Mouse (Mus musculus) frontal cortex, postnatal 25 days (tissue): Measurements from ENCODE around the gene Ahdc1.

Source experiments
- DNase-seq, 2 experiments: peaks; one replicate each; pipeline ENCODE4 v3.0.0; 2022; ENCODE audit warnings: low spot score in 2 of 2

The Ahdc1 gene

DNA sequence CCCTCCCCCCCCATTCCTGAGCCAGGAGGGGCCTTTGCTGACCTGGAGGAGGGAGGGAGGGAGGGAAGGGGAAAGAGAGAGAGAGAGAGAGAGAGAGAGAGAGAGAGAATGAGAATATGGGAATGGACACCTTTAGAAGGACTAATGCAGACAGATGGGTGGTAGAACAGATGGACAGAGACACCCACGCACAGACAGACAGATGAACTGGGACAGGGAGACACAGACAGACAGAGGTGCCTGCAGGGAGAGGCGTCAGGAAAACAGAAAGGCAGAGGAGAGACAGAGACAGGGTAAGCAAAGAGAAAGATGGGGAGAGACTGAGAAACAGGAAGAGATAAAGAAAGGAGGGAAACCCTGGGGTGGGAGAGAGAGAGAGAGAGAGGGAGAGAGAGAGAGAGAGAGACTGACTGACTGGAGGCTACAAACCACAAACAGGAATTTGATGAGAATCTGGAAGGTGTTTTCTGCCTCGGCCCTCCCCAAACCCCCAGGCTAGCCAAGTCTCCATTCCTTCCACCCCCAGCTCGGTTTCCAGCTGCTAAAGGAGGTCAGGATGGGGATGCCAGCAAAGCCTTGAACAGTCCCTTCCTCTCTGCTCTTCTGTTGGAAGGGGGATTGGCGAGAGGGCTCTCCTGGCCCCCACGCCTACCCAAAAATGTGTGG lies 6.7 kb downstream of the Ahdc1 start:
- no peak for DNase-seq

DNA sequence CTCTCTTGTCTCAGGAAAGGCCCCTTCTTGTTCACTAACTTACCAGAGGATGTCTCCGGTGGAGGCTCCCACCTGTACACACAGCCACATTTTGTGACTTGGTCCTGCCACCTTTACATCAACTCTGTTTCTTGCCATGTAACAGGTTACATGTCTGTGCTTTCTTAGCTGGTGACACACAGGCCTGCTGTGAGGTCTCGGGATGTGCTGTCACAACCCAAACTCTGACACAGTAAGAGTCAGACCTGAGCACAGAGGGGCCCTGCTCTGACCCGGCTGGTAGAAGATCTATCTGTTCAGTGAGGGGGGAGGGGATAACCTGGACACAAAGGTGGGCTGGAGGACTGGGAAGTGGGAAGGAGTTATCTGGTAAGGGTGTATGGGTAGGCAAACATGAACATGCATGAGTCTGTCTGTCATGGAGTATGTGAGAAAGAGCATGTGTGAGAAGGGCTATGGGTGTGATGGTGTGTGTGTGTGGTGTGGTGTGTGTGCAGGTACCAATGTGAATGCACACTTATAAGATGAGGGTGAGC lies 7.3 kb downstream of the Ahdc1 start:
- no peak for DNase-seq

DNA sequence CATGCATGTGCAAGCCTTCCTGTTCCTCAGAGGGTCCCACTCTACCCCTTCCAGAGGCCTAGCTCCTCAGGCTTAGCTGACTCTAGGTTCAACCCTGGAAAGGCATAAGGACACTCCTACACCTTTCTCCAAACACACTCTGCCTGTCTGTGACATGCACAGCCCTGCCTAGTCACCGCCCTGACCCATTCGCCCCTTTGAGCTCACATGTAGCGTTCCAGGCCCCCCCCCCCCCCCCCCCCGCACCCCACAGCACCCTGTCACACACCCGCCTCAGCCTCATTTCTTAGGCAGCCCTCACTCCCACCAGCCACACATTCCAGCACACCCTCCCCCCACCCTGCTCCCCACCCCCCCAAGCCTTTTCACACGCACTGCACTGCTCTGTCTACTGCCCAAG lies 9.7 kb downstream of the Ahdc1 start:
- no peak for DNase-seq

DNA sequence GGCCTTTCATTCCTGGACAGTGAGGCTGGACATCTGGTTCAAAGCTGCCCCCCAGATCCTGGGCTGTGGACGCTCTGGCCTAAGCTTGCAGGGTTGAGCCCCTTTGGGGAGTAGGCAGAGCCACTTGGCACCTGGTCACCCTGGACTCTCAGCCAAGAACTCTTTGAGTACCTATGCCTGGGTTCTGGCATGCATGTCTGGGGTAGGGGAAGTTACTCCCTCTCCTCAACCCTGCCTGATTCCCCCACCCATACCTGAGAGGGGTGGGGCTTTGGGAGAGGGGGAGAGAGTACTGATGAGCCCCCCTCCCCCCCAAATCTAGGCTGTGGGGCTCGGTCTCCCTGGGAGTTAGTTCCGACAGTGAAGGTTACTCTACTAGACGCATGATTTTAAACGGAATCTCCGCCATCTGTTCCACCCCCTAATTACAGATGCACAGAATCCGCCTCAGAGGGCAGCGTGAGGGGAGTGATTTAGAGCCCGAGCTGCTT lies 10.2 kb downstream of the Ahdc1 start:
- DNase-seq, result no peak

DNA sequence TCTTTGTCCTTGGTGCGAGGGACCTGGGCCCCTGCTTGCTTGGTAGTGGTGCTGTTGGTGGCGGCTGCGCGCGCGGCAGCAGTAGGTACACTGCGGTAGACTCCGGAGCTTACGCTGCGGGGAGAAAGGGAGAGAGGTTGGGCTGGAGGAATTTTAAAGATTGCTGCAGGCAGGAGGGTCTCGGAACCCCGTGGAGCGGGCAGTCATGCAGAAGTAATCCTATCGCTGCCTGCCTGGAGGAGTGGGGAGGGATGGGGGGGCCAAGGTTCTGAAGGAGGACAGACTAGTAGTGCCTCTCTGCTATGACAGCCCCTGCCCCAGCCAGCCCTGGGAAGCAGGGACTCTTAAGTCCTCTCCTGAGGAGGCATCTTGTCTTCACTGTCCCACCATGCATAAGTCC lies 11.2 kb downstream of the Ahdc1 start:
- DNase-seq, result no peak

DNA sequence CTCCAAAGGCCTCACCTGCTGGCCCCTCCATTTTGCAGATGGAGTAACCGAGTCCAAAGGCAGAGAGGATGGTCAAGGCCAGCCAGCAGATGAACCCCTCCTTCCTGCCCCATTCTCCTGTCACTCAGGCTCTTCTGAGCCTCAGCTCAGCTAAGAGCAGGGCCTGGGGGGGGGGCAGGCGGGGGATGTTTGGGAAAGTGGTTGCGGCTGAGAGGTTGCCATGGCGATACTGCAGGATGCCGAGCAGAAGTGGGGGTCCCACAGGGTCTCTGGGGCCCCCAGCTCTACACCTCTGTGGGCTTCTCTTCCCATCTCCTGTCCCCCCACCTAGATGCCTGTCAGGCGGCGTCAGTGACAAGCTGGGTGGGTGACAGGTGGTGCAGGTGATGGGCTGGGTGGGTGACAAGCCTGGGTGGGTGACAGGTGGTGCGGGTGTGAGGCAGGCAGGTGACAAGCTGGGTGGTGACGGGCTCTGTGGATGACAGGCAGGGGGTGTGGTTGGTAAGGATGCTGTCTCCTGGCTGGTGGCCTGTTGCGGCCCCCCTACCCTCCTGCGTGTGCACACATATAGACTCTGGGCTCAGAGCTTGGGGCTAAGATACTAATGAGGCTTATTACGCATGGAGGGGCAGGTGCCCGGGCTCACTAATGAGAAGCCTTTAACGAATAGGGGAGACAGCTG lies 12.0 kb downstream of the Ahdc1 start:
- no peak for DNase-seq

DNA sequence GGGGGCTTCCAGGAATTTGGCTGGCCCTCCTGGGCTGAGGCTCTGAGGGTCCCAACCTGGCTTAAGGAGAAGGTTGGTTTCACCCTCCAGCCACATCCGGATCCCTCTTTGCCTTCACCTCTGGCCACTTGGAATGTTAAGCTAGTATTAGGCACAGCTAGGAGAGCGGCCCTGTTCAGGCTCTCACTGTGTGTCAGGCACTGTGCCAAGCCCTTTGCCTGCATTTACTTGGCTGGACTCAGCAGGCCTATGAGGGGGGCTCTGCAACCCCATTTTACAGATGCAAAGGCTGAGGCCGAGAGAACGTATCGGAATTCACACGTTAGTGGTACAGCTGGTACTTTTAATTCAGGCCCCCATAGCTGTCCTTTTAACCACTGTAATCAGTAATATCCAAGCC lies 12.6 kb downstream of the Ahdc1 start:
- DNase-seq, result no peak

DNA sequence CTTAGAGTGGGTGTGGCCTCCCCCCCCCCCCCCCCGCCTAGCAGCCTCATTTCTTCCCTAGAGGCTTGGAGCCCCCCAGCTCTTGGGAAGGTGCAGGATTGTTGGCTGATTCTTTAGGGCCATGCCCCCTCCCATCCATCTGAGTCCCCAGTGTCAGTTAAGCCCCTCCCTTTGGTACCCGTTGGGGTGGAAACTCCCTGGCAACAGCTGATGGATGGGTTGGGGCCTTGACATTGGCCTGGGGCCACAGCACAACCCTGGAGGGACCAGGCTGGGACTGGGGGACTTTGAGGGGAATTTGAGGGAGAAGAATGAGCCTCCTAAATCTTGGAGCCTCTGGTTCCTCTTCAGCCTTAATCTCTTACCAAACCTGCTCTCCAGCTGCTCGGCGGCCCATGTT lies 13.3 kb downstream of the Ahdc1 start:
- no peak for DNase-seq

DNA sequence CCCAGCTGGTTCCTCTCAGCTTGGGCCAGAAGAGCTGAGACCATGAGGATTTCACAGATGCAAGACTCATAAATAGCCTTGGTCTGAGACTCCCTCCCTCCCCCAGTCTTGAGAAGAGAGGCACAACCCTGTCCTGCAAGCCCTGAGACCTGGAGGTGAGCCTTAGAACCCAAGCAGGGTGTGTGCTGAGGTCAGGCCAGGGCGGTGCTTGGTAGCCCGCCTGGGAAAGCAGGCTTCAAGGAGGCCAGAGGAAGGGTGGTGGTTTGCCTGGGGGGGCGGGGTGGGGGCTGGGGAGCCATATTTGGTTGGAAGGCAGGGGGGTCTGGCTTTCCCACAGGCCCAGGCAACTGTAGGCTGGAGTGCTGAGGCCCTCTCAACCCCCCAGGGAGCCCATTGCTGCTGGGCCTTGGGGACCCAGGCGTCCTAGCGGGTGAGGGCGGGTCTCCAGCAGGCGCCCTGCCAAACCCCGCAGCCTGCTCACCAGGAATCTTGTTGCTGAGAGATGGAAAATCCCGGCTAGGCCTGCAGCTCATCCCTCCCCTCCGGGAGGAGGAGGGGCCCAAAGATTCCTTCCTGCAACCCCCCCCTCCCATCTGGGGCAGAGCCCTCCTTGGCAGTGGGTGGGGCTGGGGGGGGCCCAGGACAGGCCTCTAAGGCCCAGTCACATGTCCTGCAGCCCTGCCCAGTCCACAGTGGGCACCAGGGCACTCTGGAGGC lies 14.1 kb downstream of the Ahdc1 start:
- no peak for DNase-seq

DNA sequence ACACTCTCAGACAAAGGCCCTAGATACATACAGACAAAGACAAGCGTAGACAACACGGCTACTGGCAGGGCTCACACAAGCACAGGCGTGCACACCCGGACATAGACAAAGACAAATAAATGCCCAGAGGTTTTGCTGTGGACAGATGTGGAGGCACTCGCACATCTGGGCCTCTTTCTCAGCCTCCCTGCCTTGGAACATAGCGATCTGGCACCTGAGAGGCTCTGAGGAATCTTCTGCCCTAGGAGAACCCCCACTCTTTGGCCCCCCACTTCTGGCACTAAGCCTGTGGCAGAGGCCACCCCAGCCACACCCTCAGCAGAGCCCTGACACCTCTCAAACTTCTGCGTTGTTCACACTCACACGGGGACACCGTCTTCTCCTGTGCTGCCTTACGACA lies 15.2 kb downstream of the Ahdc1 start:
- no peak for DNase-seq

DNA sequence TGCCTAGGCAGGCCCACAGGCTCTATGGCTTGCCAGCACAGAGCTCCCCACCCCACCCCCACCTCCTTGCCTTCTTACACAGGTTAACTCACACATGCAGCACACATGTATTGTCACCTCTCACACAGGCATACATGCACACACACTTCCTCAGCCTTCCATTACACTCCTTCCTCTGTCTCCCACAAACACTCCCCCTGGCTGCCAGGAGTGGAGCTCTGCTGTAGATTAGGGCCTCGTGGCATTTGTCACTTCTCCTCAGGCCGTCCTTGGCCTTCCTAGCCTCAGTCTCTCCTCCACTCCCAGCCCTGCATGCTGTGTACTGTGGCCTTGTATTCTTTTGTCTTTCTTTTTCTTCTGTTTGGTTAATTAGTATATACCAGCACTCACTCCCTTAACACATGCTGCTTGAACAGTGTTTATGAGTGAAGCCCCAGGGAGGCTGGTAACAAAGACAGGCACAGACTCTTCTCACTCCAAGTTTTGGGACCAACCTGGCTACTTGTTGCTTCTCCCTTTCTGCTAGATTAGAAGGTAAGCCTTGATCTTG lies 15.8 kb downstream of the Ahdc1 start:
- DNase-seq, result no peak

DNA sequence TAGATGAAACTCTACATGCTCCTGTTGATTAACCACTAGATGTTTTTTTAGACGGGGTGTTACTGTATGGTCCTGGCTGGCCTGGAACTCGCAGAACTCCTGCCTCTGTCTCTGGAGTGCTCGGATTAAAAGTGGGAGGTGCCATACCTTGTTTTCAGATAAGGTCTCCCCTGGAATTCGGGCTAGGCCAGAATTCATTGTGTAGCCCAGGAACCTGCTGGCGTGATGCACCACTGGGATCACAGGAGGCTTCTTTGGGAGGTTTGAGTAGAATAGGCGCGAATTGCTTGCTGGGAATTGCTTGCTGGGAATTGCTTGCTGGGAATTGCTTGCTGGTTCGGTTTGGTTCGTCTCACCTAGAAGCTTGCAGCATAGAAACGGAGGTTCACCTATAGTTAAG lies 16.7 kb downstream of the Ahdc1 start:
- DNase-seq, result no peak

DNA sequence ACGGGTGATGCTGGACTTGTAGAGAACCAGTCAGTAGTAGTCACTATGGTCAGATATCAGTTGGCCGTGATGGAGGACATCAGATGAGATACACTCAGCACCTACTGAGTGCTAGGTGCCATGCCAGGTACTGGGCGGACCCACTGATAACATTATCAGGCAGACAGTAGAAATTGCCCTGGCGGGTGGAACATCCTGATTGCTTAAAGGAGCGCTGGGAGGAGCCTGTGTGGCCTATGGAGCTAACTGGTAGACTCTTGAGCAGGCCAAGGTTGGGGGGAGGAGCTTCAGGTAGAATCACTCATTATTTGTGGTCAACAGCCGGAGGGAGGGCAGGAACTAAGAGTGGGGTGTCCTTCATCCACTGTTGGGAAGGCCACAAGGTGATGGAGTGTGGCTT lies 17.1 kb downstream of the Ahdc1 start:
- DNase-seq, result no peak

DNA sequence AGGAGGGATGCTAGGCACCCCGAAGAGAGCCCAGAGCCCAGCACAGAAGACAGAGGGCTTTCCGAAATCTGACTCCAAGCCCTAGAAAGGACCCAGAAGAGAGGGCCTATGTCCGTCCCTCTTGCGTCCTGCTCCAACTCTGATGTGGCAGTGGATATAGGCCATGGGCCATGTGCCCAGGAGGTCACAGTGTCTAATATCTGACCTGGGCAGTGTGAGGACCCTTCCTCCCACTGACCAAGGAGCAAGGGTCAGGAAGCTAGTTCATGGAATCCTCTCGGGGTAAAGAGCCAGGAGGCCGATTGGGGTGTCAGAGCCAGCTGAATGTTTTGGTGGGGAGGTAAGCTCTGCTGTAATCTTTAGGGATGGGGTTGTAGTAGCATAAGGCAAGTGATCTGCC lies 17.8 kb downstream of the Ahdc1 start:
- DNase-seq, result no peak

DNA sequence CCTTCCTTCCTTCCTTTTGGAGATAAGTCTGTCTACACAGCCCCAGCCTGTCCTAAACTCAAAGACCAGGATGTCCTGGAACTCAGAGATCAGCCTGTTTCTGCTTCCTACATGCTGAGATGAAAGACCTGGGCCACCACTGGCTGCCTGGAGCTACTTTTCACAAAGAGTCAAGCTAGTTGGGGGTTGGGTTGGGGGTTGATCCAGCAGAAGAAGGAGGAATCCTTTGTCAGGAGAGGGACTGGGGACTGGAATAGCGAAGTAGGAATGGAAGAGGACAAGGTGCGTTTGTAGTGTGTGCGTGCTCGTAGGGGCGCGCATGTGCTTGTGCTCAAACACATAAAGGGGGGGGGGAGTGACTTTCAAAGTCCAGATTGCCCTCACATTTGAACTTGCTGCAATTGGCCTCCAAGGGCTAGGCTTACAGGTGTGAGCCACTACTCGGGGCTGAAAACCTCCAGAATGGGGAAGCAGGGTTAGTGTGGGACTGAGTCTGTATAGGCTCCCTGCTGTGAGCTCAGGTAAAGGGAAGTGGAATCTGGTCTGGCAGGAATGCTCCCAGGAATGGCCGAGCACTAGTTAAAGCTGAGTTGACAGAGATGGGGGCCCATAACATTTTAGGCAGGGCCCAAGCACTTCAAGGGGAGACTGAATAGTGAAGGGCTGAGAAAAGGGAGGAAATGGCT lies 21.5 kb downstream of the Ahdc1 start:
- no peak for DNase-seq

DNA sequence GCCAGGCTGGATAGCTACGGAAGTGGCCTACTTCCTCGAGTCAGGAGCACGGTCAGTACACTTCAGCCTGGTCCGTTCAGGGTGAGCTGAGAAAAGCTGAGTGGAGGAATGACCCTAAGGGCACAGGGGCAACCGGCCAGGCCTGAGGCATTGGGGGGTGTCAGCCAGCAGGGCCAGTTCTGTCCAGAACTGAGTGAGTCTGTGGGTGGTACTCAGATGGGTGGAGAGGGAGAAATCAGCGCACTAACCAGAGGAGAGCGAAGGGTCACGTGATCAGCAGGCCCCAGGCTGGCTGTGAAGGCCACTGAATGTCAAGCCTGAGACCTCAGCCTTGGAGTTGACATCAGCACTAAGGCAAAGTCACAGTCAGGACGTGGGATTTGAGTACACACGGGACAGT lies 23.4 kb downstream of the Ahdc1 start:
- DNase-seq, result no peak

DNA sequence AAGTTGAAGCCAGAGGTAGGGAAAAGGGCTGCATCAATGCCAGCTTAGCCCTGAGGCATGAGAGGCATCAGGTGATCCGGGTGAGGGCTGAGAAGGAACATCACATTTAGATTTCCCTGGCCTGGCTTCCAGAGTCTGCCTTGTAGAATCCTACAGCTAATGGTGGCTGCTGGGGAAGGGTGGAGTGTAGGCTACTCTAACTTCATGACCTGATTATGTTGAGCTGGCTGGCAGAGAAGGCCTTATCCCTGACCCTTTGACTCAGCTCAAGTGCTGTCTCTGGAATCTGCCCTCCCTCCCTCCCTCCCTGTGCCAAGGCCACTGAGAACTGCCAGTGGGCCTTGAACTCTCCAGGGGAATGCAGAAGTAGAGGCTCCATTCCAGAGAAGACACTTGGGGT lies 24.4 kb downstream of the Ahdc1 start:
- DNase-seq, result no peak

DNA sequence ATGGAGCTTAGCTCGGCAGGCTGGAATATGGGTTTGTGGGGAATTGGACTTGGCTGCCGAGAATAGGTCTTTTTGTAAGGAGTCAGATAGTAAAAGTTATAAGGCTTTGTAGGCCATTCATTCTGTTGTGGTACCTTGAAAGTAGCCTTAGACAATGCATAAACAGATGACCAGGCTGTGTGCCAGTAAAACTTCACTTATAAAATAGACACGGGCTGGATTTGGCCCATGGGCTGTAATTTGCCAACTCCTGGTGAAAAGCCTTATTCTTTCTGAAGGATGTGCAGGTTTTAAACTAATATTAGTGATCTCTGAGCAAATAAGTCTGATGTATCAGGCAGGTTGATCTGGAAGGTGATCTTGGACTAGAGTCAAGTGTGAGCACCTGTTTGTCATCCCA lies 24.9 kb downstream of the Ahdc1 start:
- DNase-seq, result no peak

DNA sequence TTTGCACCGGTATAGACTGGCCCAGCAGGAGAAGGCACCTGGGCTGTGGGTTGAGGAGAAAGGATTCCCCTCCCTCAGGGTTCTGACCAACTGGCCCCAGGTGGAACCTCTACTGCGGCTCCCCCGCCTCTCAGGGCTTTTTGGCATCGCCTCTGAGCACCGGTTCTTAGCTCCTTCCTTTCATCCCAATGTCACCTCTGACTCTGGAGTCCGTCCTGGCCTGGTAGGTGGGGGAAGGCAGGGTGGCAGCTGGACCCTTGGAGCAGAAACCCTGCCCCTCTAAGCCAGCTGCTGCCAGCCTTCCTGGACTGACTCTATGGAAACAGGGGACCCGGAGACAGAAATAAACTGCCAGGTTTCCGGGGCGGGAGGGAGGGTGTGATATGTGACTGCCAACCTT lies 26.2 kb downstream of the Ahdc1 start:
- no peak for DNase-seq

DNA sequence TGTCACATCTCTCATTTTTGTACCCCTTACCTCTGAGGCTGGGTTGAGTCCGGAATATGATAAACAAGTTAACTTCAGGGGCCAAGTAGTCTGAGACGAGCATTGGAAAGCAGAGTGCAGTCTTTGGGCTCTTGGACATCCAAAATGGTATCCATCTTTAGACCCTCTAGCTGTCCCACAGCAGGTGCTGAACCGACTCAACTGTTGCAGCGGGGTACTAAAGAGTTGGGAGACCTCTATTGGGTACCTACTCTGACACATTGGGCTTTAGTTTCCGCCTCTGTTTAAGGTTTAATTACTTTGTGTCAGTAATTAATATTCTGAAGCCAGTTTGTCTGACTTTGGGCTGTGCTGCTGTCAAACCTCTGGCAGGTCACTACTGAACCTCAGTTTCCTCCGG lies 26.7 kb downstream of the Ahdc1 start:
- no peak for DNase-seq

DNA sequence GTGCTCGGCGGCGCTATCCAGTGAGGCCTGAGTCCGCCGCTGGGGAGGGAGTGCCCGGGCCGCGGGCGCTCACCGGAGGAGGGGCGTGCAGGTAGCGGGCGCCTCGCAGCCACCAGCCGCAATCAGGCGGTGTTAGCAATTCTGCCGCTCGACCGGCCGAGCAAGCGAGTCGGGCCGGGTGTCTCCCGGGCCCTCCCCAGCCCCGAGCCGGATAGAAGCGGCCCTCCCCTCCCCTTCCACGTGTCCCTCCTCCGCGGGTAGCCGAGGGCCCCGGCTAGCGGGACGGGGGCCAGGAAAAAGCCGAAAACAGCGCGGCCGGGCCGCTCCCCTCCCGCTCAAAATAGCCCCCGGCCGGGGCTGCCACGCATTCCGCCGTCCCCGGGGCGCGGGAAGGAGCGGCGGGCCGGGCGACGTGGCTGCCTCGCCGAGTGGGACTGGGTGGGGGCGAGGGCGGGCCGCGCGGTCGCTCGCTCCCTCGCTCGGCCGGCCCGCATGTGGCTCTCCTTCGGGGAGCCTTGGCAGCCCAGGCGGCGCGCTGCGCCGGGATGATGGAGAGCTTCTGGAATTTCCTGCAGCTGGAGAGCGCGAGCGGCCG lies 27.6 kb downstream of the Ahdc1 start:
- no peak for DNase-seq
